Mouse (Mus musculus): ENCODE data around the gene Zfp758. TPM values are rescaled to one million over a fixed set of nuclear protein-coding genes. Genes with fewer than 3 reads are reported as not detected.

The Zfp758 gene
- polyA plus RNA-seq, 1 experiment, result 0.16 TPM

DNA sequence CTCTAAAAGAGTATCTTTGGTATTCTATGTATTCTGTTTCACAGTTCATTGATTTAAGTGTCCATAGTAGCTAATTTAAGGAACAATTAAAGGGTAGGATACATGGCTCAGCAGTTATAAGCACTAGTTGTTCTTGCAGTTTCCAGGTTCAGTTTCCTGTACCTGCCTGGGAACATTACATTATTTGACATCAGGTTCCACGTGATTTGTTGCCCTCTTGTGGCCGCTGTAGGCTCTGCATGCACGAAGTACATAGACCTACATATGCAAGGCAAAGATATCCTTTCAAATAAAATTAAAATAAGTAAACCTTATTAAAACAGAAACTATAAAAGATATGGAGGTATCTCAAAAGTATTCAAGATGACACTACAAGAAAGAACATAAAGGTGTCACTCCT, 56.3 kb downstream of the Zfp758 start:
- 2% methylated on average over 3 of the region's 3 CpGs for WGBS
- Histone ChIP-seq H3K27ac (ENCODE audit: insufficient read depth, low read depth, low read length) (no peak overlapping the region), H3K27me3 (ENCODE audit: control insufficient read depth, insufficient read depth, low read length) (no peaks in the 10 kb centered on the region)

GRCm38 (mm10) chr17:22423952-22424617, 62.8 kb downstream of the Zfp758 start, which contains the start of gene Zfp946:
TSS of gene Zfp946 (plus strand) at chr17:22424222.
- Histone ChIP-seq H3K27ac (ENCODE audit: insufficient read depth, low read depth, low read length) (peak within 1 kb of the TSS; percentile 75), H3K4me3 (ENCODE audit: low read depth, low read length) (peak within 1 kb of the TSS; percentile 79), H3K4me1 (ENCODE audit: control insufficient read depth, insufficient read depth, insufficient read length, low read length) (no peaks in the 10 kb centered on the region), H3K27me3 (ENCODE audit: control insufficient read depth, insufficient read depth, low read length) (no peaks in the 10 kb centered on the region), H3K36me3 (ENCODE audit: control insufficient read depth, insufficient read depth, low read length) (peaks cover 2% of the 10 kb centered on the region; the same call in 1 of the 2 replicates)
- WGBS, result 1% methylated on average over 29 of the region's 29 CpGs
- TF ChIP-seq POLR2A (IDR thresholded peaks at IDR 0.05; ENCODE audit: low read depth, low read length) (no peak; the same call in 1 of the 2 replicates), CTCF (IDR thresholded peaks at IDR 0.05; ENCODE audit: extremely low read depth, insufficient read length, insufficient replicate concordance, low read depth, low read length) (no peak)

More for the DNA sequence above, 56.3 kb downstream of the Zfp758 start:
- H3K36me3 ChIP-seq (ENCODE audit: control insufficient read depth, insufficient read depth, low read length), result no peaks in the 10 kb centered on the region
- no peak for TF ChIP-seq POLR2A (IDR thresholded peaks at IDR 0.05; ENCODE audit: low read depth, low read length)
- TF ChIP-seq CTCF (IDR thresholded peaks at IDR 0.05; ENCODE audit: extremely low read depth, insufficient read length, insufficient replicate concordance, low read depth, low read length), result no peak
- H3K4me3 ChIP-seq (ENCODE audit: low read depth, low read length), result no peak overlapping the region
- H3K4me1 ChIP-seq (ENCODE audit: control insufficient read depth, insufficient read depth, insufficient read length, low read length), result no peaks in the 10 kb centered on the region

GRCm38 (mm10) chr17:22424636-22425354, 63.5 kb downstream of the Zfp758 start:
- Histone ChIP-seq H3K27ac (ENCODE audit: insufficient read depth, low read depth, low read length) (no peak overlapping the region; the same call in 1 of the 2 replicates), H3K4me1 (ENCODE audit: control insufficient read depth, insufficient read depth, insufficient read length, low read length) (no peaks in the 10 kb centered on the region)

More at GRCm38 (mm10) chr17:22424636-22425354, 63.5 kb downstream of the Zfp758 start:
- Histone ChIP-seq H3K36me3 (ENCODE audit: control insufficient read depth, insufficient read depth, low read length) (peaks cover 4% of the 10 kb centered on the region; the same call in 1 of the 2 replicates), H3K27me3 (ENCODE audit: control insufficient read depth, insufficient read depth, low read length) (no peaks in the 10 kb centered on the region), H3K4me3 (ENCODE audit: low read depth, low read length) (peak overlapping the region; percentile 56)
- 4% methylated on average over 12 of the region's 12 CpGs for WGBS
- TF ChIP-seq POLR2A (IDR thresholded peaks at IDR 0.05; ENCODE audit: low read depth, low read length) (no peak), CTCF (IDR thresholded peaks at IDR 0.05; ENCODE audit: extremely low read depth, insufficient read length, insufficient replicate concordance, low read depth, low read length) (no peak)

Other genes starting within 250 kb of the Zfp758 start
- 0.05 TPM in 1 of 2 replicates, not detected in the other for gene Zfp947, start 195.3 kb upstream of the Zfp758 start, polyA plus RNA-seq (2012; rRNA removed)
- 0.03 and 0.04 TPM in 2 replicates for gene Zfp994, start 135.8 kb upstream of the Zfp758 start, polyA plus RNA-seq (2012; rRNA removed)
- gene CT030661.1, start 46.6 kb upstream of the Zfp758 start, polyA plus RNA-seq (2012; rRNA removed), result 0.09 and 0.18 TPM in 2 replicates
- 1.1 and 2.0 TPM in 2 replicates for gene Zfp944, start 53 bp upstream of the Zfp758 start, polyA plus RNA-seq (2012; rRNA removed)
- gene Zfp946, start 62.8 kb downstream of the Zfp758 start, polyA plus RNA-seq (2012; rRNA removed), result 1.2 and 2.4 TPM in 2 replicates
- gene Vmn2r111, start 212.0 kb downstream of the Zfp758 start, polyA plus RNA-seq (2012; rRNA removed), result not detected in 2 replicates
- gene Vmn2r112, start 239.5 kb downstream of the Zfp758 start, polyA plus RNA-seq (2012; rRNA removed), result not detected in 2 replicates